Mouse (Mus musculus): Measurements from ENCODE around the gene Ric1.

The Ric1 gene

DNA sequence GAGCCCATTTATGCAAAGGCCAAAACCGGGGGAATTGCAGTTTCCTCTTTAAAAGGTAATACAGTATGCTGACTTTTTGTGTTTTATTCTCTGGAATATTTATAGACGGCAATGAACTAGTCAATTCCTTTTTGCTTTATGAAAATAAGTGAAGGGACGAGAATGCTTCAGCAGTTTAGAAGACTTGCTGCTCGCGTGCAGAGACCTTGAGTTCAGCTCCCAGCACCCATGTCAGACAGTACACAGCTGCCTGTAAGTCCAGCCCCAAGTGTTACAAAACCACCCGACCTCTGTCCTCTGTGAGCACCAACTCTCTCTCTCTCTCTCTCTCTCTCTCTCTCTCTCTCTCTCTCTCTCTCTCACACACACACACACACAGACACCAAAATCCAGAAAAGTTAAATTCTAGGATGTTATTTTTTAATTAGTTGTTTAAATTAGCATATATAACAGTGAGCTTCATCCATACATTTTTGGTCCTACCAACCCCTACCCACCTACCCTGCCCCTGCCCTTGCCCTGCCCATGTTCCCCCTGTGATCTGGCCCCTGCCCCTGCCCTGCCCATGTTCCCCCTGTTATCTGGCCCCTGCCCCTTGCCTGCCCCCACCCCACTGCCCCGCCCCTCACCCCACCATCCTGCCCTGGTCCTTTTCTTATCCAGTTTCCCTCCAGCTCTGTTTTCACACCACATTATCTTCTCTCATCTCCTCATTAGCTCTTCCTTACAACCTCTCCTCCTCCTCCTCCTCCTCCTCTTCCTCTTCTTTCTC lies 25.1 kb upstream of the Ric1 start:
- DNase-seq (ENCODE audit: low read depth, low spot score), result no peak

GRCm38 (mm10) chr19:29497874-29498273 lies 24.2 kb upstream of the Ric1 start:
- no peak for DNase-seq (ENCODE audit: low read depth, low spot score)

DNA sequence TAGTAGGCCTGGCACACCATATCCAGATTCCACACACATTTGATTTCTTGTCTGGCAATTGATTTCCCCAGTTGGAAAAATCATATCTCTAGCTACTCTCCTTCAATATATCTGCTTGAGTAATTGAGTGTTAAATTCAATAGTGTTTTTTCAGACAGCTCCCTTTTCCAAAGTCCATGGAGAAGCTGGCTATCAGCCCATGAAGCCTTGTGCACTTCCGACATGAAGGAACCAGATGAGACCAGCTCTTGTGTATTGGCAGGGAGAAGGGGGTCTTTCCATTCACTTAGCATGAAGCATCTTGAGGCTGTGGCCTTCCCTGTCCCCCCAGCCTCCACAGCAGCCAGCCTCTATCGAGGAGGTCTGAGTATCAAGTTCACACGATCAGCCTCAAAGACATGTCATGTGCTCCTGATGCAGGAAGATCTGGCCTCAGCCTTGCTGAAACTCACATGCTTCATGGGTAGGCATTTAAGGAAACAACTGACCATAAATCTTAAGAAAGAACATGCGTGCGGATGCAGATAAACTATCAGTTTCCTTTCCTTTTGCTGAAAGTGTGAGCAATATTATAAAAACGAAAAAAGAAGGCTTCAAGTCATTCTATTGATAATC lies 23.1 kb upstream of the Ric1 start:
- no peak for DNase-seq (ENCODE audit: low read depth, low spot score)

GRCm38 (mm10) chr19:29500333-29500732 lies 21.7 kb upstream of the Ric1 start:
- no peak for DNase-seq (ENCODE audit: low read depth, low spot score)

- DNase-seq (ENCODE audit: low read depth, low spot score), result no peak
Observed at GRCm38 (mm10) chr19:29501106-29501505, 21.0 kb upstream of the Ric1 start.

- peak; percentile 78 for DNase-seq (ENCODE audit: low read depth, low spot score)
Observed at GRCm38 (mm10) chr19:29501507-29501906, 20.6 kb upstream of the Ric1 start.

GRCm38 (mm10) chr19:29504131-29504530 lies 18.0 kb upstream of the Ric1 start:
- no peak for DNase-seq (ENCODE audit: low read depth, low spot score)

GRCm38 (mm10) chr19:29505617-29506016 lies 16.5 kb upstream of the Ric1 start:
- DNase-seq (ENCODE audit: low read depth, low spot score), result no peak

GRCm38 (mm10) chr19:29508208-29508607 lies 13.9 kb upstream of the Ric1 start:
- no peak for DNase-seq (ENCODE audit: low read depth, low spot score)

- DNase-seq (ENCODE audit: low read depth, low spot score), result no peak
Observed at GRCm38 (mm10) chr19:29509857-29510256, 12.2 kb upstream of the Ric1 start.

GRCm38 (mm10) chr19:29511826-29512225 lies 10.3 kb upstream of the Ric1 start:
- no peak for DNase-seq (ENCODE audit: low read depth, low spot score)

GRCm38 (mm10) chr19:29513111-29513766 lies 8.8 kb upstream of the Ric1 start:
- no peak for DNase-seq (ENCODE audit: low read depth, low spot score)

DNA sequence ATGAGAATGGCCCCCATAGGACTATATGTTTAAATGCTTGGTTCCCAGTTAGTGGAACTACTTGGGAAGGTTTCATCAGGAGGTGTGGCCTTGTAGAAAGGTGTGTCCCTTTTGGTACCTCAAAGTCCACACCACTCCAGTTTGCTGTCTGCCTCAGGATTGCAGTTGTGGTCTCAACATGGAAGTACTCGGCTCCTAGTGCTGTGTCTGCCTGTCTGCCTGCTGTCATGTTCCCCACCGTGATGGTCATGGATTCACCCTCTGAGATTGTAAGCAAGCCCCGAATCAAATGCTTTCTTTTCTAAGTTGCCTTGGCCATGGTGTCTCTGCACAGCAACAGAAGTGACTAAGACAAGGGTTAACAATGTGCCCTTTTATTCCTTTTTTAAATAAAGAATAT lies 8.0 kb upstream of the Ric1 start:
- DNase-seq (ENCODE audit: low read depth, low spot score), result no peak

GRCm38 (mm10) chr19:29515386-29515785 lies 6.7 kb upstream of the Ric1 start:
- no peak for DNase-seq (ENCODE audit: low read depth, low spot score)

DNA sequence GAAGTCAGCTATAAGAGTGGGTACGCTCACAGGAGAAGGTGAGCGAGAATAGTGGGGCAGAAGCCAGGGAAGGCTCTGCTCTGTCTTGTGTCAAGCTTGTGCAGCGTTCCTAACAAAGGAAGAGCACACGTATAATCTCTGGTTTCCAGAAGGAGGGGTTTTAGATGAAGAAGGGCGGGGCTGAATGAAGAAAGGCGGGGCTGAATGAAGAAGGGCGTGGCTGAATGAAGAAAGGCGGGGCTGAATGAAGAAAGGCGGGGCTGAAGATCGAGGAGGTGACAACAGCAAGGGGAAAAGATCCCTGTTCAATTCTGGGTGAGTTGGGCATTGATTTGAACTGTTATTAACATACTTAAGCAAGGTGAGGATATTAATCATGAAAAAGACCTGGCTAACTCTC lies 6.1 kb upstream of the Ric1 start:
- no peak for DNase-seq (ENCODE audit: low read depth, low spot score)

DNA sequence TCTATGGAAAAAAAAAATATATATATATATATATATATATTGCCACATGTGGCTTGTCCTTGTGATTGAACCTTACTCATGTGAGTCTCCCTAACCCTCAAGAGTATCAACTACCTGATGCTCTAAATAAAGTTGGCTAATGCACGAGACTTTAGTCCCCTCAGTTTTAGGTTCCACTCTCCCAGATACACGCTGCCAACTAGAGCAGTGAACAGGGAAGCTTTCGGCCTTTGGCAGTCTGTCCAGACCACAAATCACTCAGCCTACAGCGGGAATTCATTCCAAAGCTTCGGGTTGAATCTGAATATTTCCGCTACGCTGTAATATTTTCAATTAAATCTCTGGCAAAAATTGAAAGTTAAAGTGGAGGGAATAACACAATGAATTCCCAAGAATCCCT lies 3.7 kb upstream of the Ric1 start:
- DNase-seq (ENCODE audit: low read depth, low spot score), result no peak

DNA sequence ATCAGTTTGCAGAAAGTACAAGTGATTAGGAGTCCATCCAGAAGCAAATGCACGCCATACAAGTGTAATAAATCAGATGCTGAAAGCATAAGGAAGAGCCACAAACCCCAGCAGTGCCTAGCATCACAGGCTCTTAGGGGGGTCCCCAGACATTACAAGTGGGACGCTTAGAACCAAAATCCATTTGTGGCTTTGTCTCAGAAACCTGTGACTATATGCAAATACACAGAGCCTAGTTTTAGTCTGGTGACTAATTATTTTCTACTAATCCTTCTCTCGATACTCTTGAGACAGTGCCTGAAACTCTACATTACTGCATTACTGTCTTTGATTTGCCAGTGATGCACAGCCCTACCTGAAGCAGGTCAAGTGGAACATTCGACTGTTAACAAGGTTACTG lies 3.2 kb upstream of the Ric1 start:
- no peak for DNase-seq (ENCODE audit: low read depth, low spot score)

DNA sequence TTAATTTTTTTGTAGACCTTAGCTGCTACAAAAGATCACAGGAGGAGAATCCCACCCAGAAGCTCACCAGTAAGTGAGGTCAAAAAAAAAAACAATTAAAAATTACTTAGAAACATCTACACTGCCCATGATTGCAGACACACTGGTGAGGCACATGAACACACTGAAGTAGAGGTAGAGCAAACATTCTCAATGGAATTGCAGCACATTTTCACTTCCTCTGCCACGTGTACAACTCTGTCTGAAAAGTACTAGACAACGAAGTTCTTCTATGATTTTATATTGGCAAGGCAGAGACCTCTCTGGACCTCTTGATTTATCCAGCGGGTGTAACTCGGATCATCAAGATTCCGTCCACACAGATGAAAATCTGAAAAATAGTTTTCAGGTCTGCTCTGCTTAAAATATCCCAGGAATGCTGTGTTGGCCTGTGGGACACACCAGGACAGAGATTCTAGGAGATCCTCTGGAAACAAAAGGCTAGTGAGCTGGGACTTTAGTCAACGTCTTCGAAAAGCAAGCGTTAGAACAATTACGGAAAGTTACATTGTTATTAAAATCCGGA lies 1.0 kb upstream of the Ric1 start:
- no peak for DNase-seq (ENCODE audit: low read depth, low spot score)

DNA sequence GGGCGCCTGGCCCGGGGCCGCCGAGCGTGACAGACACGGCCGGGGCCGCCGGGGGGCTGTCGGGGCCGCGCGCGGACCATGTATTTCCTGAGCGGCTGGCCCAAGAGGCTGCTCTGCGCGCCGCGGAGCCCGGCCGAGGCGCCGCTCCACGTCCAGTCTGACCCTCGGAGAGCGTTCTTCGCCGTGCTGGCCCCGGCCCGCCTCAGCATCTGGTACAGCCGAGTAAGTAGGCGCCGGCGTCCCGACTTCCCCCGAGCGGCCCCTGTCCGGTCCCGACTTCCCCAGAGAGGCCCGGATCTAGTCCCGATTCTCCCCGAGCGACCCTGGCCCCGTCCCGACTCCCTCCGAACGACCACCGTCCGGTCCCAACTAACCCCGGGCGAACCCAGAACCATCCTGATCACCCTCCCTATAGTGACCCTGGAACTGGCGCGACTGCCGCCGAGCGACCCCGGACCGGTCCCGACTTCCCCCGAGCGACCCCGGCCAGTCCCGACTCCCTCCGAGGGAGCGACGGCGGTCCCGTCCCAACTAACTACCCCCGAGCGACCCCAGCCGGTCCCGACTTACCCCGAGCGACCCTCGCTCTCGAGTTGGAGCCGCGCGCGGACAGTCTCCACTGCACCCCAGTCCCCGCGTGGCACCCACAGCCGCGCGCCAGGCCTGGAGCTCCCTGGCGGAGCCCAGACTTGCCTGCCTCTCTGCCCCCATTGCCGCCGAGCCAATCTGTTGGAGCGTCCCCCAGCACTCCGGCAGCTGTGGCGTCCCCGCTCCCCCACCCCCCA lies 555 bp downstream of the Ric1 start:
- no peak for DNase-seq (ENCODE audit: low read depth, low spot score)

DNA sequence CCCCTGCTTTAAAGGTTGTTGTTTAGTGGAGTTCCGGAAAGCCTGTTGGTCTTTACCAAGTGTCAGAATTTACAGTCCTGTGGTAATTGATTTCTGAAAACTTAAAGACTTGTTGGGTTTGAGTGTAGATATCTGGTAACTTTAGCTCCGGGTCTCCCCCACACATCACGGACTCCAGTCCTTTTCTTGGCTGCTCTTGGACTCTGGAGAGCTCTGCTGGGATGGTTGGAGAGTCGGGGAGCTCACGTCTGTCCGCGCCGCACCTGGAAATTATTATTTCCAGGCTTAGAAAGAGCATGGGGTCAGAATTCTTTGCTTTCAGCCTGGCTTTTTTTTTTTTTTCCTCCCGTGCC lies 1.1 kb downstream of the Ric1 start:
- no peak for DNase-seq (ENCODE audit: low read depth, low spot score)

GRCm38 (mm10) chr19:29523701-29524100 lies 1.6 kb downstream of the Ric1 start:
- DNase-seq (ENCODE audit: low read depth, low spot score), result no peak

GRCm38 (mm10) chr19:29524614-29525013 lies 2.5 kb downstream of the Ric1 start:
- DNase-seq (ENCODE audit: low read depth, low spot score), result no peak
